Mouse (Mus musculus): ENCODE data around the gene Slco4a1.

Gene Slco4a1

GRCm38 (mm10) chr2:180455723-180456698, at the start of gene Slco4a1:
Gene Slco4a1 (plus strand): TSS chr2:180456245.
- peak; percentile 94 for DNase-seq (ENCODE audit: low spot score)

GRCm38 (mm10) chr2:180408410-180408809, 47.6 kb upstream of the Slco4a1 start:
- DNase-seq (ENCODE audit: low spot score): no peak

GRCm38 (mm10) chr2:180410432-180410831, 45.6 kb upstream of the Slco4a1 start:
- DNase-seq (ENCODE audit: low spot score): no peak

- DNase-seq (ENCODE audit: low spot score): peak; percentile 64
These were observed 45.0 kb upstream of the Slco4a1 start for GRCm38 (mm10) chr2:180411013-180411412.

- no peak for DNase-seq (ENCODE audit: low spot score)
These were observed 40.4 kb upstream of the Slco4a1 start for GRCm38 (mm10) chr2:180415627-180416026.

GRCm38 (mm10) chr2:180417731-180418130, 38.3 kb upstream of the Slco4a1 start:
- peak; percentile 76 for DNase-seq (ENCODE audit: low spot score)

- DNase-seq (ENCODE audit: low spot score): no peak
These were observed 35.4 kb upstream of the Slco4a1 start for GRCm38 (mm10) chr2:180420641-180421040.

GRCm38 (mm10) chr2:180425115-180425514, 30.9 kb upstream of the Slco4a1 start:
- no peak for DNase-seq (ENCODE audit: low spot score)

GRCm38 (mm10) chr2:180427073-180427472, 29.0 kb upstream of the Slco4a1 start:
- no peak for DNase-seq (ENCODE audit: low spot score)

- peak; percentile 57 for DNase-seq (ENCODE audit: low spot score)
These were observed 27.7 kb upstream of the Slco4a1 start for GRCm38 (mm10) chr2:180428331-180428730.

GRCm38 (mm10) chr2:180430648-180431047, 25.4 kb upstream of the Slco4a1 start:
- DNase-seq (ENCODE audit: low spot score): no peak

GRCm38 (mm10) chr2:180432042-180432668, 23.9 kb upstream of the Slco4a1 start:
- DNase-seq (ENCODE audit: low spot score): peak; percentile 90

- DNase-seq (ENCODE audit: low spot score): no peak
These were observed 23.3 kb upstream of the Slco4a1 start for GRCm38 (mm10) chr2:180432751-180433150.

GRCm38 (mm10) chr2:180433350-180433749, 22.7 kb upstream of the Slco4a1 start:
- no peak for DNase-seq (ENCODE audit: low spot score)

GRCm38 (mm10) chr2:180435341-180435926, 20.6 kb upstream of the Slco4a1 start:
- no peak for DNase-seq (ENCODE audit: low spot score)

GRCm38 (mm10) chr2:180437149-180437864, 18.7 kb upstream of the Slco4a1 start:
- no peak for DNase-seq (ENCODE audit: low spot score)

GRCm38 (mm10) chr2:180439791-180440190, 16.3 kb upstream of the Slco4a1 start:
- DNase-seq (ENCODE audit: low spot score): no peak

GRCm38 (mm10) chr2:180440596-180441332, 15.3 kb upstream of the Slco4a1 start:
- no peak for DNase-seq (ENCODE audit: low spot score)

- no peak for DNase-seq (ENCODE audit: low spot score)
These were observed 14.0 kb upstream of the Slco4a1 start for GRCm38 (mm10) chr2:180442061-180442460.

GRCm38 (mm10) chr2:180443861-180444260, 12.2 kb upstream of the Slco4a1 start:
- no peak for DNase-seq (ENCODE audit: low spot score)

Measured in embryo, embryonic 10 days (tissue).